Mouse (Mus musculus) kidney, postnatal 36 days (tissue): Measurements from ENCODE around the gene Gm8020.
"Not testable (repeated sequence)": the region's sequence is repeated elsewhere in the genome, so short reads cannot be mapped to it uniquely, and the experiment has no call there.

Experiments
- DNase-seq, 2 experiments: peaks; one replicate each; pipeline ENCODE4 v3.0.0; 2021 to 2022; ENCODE audit warnings: mixed read lengths in 2 of 2

Gene Gm8020

GRCm38 (mm10) chr14:42502249-42502648, at the start of gene Gm8020:
Gm8020 (minus strand) TSS chr14:42502349.
- not testable (repeated sequence) for DNase-seq

GRCm38 (mm10) chr14:42543170-42543701, 41.1 kb upstream of the Gm8020 start:
- DNase-seq, result peak in 1 of 2 experiments; percentile 33

GRCm38 (mm10) chr14:42542316-42543169, 40.4 kb upstream of the Gm8020 start:
- not testable (repeated sequence) for DNase-seq

GRCm38 (mm10) chr14:42524182-42524581, 22.0 kb upstream of the Gm8020 start, which contains the start of gene Gm8024:
Gm8024 (minus strand) TSS chr14:42524282.
- DNase-seq, result not testable (repeated sequence)

GRCm38 (mm10) chr14:42463581-42463980, 38.6 kb downstream of the Gm8020 start, which contains the start of gene Gm8011:
Gm8011 (plus strand) TSS chr14:42463881.
- not testable (repeated sequence) for DNase-seq
